Mouse (Mus musculus): ENCODE data around the gene Dhrs3.

Gene Dhrs3

GRCm38 (mm10) chr4:144972948-144973720, 80.5 kb downstream of the Dhrs3 start:
- no peak for DNase-seq (ENCODE audit: low spot score)

- no peak for DNase-seq (ENCODE audit: low spot score)
Observed at GRCm38 (mm10) chr4:144974458-144974857, 81.8 kb downstream of the Dhrs3 start.

- no peak for DNase-seq (ENCODE audit: low spot score)
Observed at GRCm38 (mm10) chr4:144975505-144975904, 82.9 kb downstream of the Dhrs3 start.

- DNase-seq (ENCODE audit: low spot score): no peak
Observed at GRCm38 (mm10) chr4:144977057-144977456, 84.4 kb downstream of the Dhrs3 start.
